Mouse (Mus musculus) ES-E14 (cell line): ENCODE measurements at regions not wholly inside any gene's neighbourhood (a gene's known extent, or its start where the extent isn't known, plus 50 kb on each side); places are given as distances from the start of the nearest gene placed in this dataset.

ENCODE experiments used
- CHD2 ChIP-seq: IDR thresholded peaks from 2 replicates; pipeline ENCODE4 v1.6.1; 2014; ENCODE audit warnings: mild to moderate bottlenecking, low read depth, low read length, inconsistent platforms
- HCFC1 ChIP-seq: IDR thresholded peaks from 2 replicates; pipeline ENCODE4 v1.6.1; 2012; ENCODE audit warnings: low read length, inconsistent platforms, borderline replicate concordance; ENCODE audit not compliant: insufficient read depth
- MAFK ChIP-seq: IDR thresholded peaks from 2 replicates; pipeline ENCODE4 v1.6.1; 2014; ENCODE audit warnings: mild to moderate bottlenecking, low read depth, low read length, inconsistent platforms; ENCODE audit not compliant: insufficient read depth
- ZC3H11A ChIP-seq: IDR thresholded peaks from 2 replicates; pipeline ENCODE4 v1.6.1; 2012; ENCODE audit warnings: low read depth, mild to moderate bottlenecking, inconsistent platforms, low read length, borderline replicate concordance
- ZNF384 ChIP-seq: IDR thresholded peaks from 2 replicates; pipeline ENCODE4 v1.6.1; 2012; ENCODE audit warnings: low read depth, low read length, inconsistent platforms

GRCm38 (mm10) chr12:94584309-94584708 is 1107.7 kb upstream of the Flrt2 start:
- TF ChIP-seq HCFC1 (no peak), CHD2 (no peak), MAFK (no peak), ZC3H11A (no peak), ZNF384 (no peak)
